Mouse (Mus musculus): ENCODE measurements at regions not wholly inside any gene's neighbourhood (a gene's known extent, or its start where the extent isn't known, plus 50 kb on each side); places are given as distances from the start of the nearest gene placed in this dataset.

- TF ChIP-seq POLR2A (IDR thresholded peaks at IDR 0.05; ENCODE audit: borderline replicate concordance, control insufficient read depth, low read depth, low read length) (no peak), CTCF (IDR thresholded peaks at IDR 0.05; ENCODE audit: control insufficient read depth, insufficient read depth, low read length) (no peak)
Observed at GRCm38 (mm10) chr9:14091099-14091930, 183.6 kb upstream of the Sesn3 start.
